Mouse (Mus musculus): ENCODE measurements around the gene Dnajb4. TPM values are rescaled to one million over a fixed set of nuclear protein-coding genes. Genes with fewer than 3 reads are reported as not detected.

Gene Dnajb4
- polyA plus RNA-seq, 3 experiments from 2014 or later: 4.6 to 6.1 (median 5.8) TPM

GRCm38 (mm10) chr3:152171236-152171635 is 38.9 kb downstream of the Dnajb4 start:
- no peak for ATAC-seq

GRCm38 (mm10) chr3:152170407-152170806 is 39.7 kb downstream of the Dnajb4 start:
- ATAC-seq: no peak

- no peak for ATAC-seq
Measured at GRCm38 (mm10) chr3:152168007-152168406, 42.1 kb downstream of the Dnajb4 start.

GRCm38 (mm10) chr3:152166699-152167451 is 43.2 kb downstream of the Dnajb4 start:
- ATAC-seq: no peak

- ATAC-seq: no peak
Measured at GRCm38 (mm10) chr3:152166099-152166423, 44.0 kb downstream of the Dnajb4 start, which contains the start of gene Gipc2. Gene Gipc2 (minus strand): TSS chr3:152166230.

GRCm38 (mm10) chr3:152165351-152166098 is 44.6 kb downstream of the Dnajb4 start:
- ATAC-seq: no peak

- ATAC-seq: no peak
Measured at GRCm38 (mm10) chr3:152165014-152165350, 45.1 kb downstream of the Dnajb4 start.

GRCm38 (mm10) chr3:152163320-152163719 is 46.8 kb downstream of the Dnajb4 start:
- ATAC-seq: no peak

GRCm38 (mm10) chr3:152160607-152161006 is 49.5 kb downstream of the Dnajb4 start:
- no peak for ATAC-seq

- ATAC-seq: no peak
Measured at GRCm38 (mm10) chr3:152159321-152159720, 50.8 kb downstream of the Dnajb4 start.

- no peak for ATAC-seq
Measured at GRCm38 (mm10) chr3:152158344-152159291, 51.5 kb downstream of the Dnajb4 start.

GRCm38 (mm10) chr3:152156816-152157496 is 53.1 kb downstream of the Dnajb4 start:
- ATAC-seq: no peak

GRCm38 (mm10) chr3:152155296-152155948 is 54.7 kb downstream of the Dnajb4 start:
- ATAC-seq: no peak

GRCm38 (mm10) chr3:152154095-152154494 is 56.0 kb downstream of the Dnajb4 start:
- ATAC-seq: no peak

GRCm38 (mm10) chr3:152153152-152153551 is 57.0 kb downstream of the Dnajb4 start:
- ATAC-seq: no peak

GRCm38 (mm10) chr3:152152483-152152804 is 57.7 kb downstream of the Dnajb4 start:
- ATAC-seq: no peak

- ATAC-seq: no peak
Measured at GRCm38 (mm10) chr3:152151725-152152482, 58.2 kb downstream of the Dnajb4 start.

- no peak for ATAC-seq
Measured at GRCm38 (mm10) chr3:152149863-152150262, 60.2 kb downstream of the Dnajb4 start.

- ATAC-seq: no peak
Measured at GRCm38 (mm10) chr3:152149449-152149848, 60.7 kb downstream of the Dnajb4 start.

GRCm38 (mm10) chr3:152147085-152147831 is 62.8 kb downstream of the Dnajb4 start:
- ATAC-seq: no peak
